Mouse (Mus musculus): ENCODE data around the gene Surf4.

Surf4 gene

DNA sequence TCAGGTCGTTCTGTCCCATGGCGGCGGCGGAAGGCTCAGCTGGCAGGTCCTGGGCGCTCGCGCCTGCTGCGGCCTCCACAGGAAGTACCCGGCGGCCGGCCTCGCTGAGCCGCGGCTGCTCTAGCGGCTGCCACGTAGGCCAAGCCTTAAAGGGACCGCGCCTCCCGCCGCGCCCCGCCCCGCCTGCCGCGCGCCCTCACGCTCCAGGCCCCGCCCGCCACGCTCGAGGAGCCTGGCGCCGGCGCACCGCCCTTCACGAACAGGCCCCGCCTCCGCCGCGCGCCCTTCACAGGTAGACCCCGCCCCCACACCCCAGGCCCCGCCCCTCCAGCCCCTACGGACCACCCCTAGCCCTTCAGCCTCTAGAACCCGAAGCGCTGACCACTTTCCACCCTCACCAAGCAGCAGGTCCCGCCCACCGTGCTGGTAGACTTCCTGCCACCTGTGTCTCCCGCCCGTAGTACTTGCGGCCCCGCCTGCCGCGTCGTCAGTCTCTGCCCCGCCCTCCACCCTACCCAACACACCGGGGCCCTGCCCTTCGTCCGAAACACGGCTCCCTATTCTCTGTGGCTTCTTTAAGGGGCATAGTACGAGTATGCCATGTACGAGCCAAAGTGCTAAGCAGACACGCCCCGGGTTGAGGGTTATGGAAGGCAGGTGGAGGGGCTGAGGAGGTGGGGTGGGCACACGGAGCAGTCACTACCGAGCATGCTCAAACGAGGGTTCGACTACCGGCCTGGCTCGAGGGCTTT is at the start of gene Surf4, which contains the start of gene Stkld1:
Surf4 (minus strand) TSS at position 625 of the 752 bp plus-strand sequence.
Stkld1 (plus strand) TSS at position 744 of the 752 bp plus-strand sequence.
- DNase-seq (ENCODE audit: low read depth in 1 of 2, low spot score in 2 of 2) = peak; percentile 71 to 83

DNA sequence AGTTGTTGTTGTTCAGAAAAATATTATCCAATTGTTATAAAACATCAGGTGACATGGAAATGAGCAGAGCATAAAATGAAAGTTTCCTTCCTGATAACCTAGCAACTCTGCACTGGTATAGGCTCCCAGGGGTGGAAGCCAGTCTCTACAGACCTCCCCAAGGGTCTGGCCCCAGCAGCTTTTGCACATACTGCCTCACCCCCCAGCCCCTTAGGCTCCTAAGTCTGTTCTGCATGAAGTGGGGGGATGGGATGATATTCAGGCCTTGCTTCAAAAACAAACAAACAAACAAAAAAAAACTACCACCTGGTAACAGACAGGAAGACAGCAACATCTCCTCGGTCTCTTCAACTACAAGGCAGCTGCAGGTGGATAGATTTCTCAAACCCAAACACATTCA is 46.6 kb upstream of the Surf4 start:
- no peak for DNase-seq (ENCODE audit: low read depth in 1 of 2, low spot score in 2 of 2)

GRCm38 (mm10) chr2:26973960-26974359 is 40.2 kb upstream of the Surf4 start:
- DNase-seq (ENCODE audit: low read depth in 1 of 2, low spot score in 2 of 2) = peak; percentile 18 to 56

DNA sequence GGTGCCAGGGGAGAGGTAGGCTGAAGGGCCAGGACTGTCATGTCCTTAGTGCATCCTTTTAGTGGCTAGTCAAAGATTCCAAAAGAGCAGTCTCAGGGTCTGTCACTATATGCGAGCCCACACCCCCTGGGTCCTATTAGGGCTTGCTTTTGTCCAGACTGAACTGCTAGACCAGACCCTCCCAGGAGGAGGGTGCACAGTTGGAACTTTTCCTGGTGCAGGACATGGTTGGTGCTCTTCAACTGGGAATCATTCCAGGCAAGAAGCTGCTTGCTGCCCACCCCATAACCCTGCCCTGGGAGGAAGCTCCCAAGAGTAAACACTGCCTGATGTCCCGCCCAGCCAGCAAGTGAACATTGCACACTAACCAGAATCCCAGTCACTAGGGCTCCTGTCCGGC is 39.4 kb upstream of the Surf4 start, which contains the start of gene Adamts13:
Adamts13 (plus strand) TSS at position 301 of the 400 bp plus-strand sequence.
- DNase-seq (ENCODE audit: low read depth in 1 of 2, low spot score in 2 of 2) = no peak

- no peak for DNase-seq (ENCODE audit: low read depth in 1 of 2, low spot score in 2 of 2)
Measured at GRCm38 (mm10) chr2:26967262-26967661, 33.5 kb upstream of the Surf4 start.

- no peak for DNase-seq (ENCODE audit: low read depth in 1 of 2, low spot score in 2 of 2)
Measured at GRCm38 (mm10) chr2:26964724-26965370, 31.1 kb upstream of the Surf4 start.

DNA sequence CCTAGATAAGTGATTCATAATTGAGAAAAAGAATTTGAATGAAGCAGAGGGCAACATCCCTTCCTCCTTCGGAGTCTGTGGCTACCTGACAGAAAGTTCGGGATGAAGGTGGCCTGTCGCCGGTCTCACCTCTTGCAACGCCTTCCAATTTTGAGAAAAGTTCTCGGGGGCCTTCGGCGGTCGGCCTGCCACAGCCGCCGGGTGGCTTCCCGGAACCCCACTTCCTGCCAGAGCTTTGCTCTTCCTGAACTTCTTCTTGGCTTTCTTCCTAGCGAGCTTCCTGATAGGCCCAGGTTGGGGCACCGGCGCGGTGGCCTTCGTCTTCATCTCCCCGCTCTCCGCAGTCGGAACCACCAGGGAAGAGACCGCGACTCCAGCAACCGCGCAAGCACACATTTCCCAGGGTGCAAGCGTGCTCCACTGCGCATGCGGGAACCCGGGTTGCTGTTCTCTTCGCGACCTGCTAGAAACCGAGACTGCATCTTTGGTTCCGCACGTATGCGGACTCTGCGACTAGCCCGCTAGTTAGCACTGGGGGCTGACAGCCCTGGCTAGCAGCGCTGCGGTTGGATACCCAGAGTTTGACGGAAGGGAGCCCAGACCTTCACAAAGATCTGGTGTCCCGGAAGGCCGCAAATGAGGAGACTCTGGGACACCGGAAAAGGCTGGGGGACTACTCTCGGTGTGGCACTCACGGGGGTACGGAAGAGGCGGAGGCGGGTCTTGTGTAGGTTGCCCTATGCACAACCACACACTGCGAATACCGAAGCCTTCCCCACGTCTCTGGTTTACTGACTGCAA is 30.4 kb upstream of the Surf4 start, which contains the start of gene Rexo4:
Rexo4 (minus strand) TSS at position 464 of the 801 bp plus-strand sequence.
- peak; percentile 80 to 90 for DNase-seq (ENCODE audit: low read depth in 1 of 2, low spot score in 2 of 2)

- DNase-seq (ENCODE audit: low read depth in 1 of 2, low spot score in 2 of 2) = no peak
Measured at GRCm38 (mm10) chr2:26960756-26961155, 27.0 kb upstream of the Surf4 start.

GRCm38 (mm10) chr2:26957488-26957859 is 23.7 kb upstream of the Surf4 start:
- DNase-seq (ENCODE audit: low read depth in 1 of 2, low spot score in 2 of 2) = no peak

- DNase-seq (ENCODE audit: low read depth in 1 of 2, low spot score in 2 of 2) = no peak
Measured at GRCm38 (mm10) chr2:26956811-26957487, 23.2 kb upstream of the Surf4 start.

DNA sequence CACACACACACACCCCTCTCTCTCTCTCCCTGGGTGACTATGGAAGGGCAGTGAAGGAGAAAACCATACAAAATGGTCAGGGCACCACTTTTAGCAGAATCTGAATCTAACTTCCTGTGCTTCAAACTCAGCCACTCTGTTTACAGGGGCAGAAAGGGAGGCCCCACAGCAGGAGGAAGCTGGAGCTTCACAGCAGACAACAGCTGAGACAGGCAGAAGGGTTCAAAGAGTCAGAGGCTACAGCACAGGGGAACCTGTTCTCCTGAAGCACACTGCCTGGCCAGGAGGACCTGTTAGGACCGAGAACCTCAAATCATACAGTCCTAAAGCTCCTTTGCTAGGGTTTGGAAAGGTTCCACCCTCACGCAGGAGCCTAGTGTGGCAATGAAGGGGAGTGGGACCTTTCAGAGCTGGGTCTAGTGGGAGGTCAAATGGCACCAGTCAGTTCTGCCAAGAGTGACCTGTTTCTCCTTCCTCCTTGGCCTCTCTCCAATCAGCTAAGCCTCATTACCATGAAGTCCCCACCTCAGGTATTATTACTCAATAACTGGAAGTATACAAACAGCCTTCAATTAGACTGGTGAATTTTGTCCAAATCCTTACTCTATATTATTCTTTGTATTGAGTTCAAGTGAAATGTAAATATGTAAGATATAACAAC is 21.1 kb upstream of the Surf4 start:
- no peak for DNase-seq (ENCODE audit: low read depth in 1 of 2, low spot score in 2 of 2)

- no peak for DNase-seq (ENCODE audit: low read depth in 1 of 2, low spot score in 2 of 2)
Measured at GRCm38 (mm10) chr2:26952866-26953265, 19.1 kb upstream of the Surf4 start.

GRCm38 (mm10) chr2:26952193-26952592 is 18.5 kb upstream of the Surf4 start:
- no peak for DNase-seq (ENCODE audit: low read depth in 1 of 2, low spot score in 2 of 2)

DNA sequence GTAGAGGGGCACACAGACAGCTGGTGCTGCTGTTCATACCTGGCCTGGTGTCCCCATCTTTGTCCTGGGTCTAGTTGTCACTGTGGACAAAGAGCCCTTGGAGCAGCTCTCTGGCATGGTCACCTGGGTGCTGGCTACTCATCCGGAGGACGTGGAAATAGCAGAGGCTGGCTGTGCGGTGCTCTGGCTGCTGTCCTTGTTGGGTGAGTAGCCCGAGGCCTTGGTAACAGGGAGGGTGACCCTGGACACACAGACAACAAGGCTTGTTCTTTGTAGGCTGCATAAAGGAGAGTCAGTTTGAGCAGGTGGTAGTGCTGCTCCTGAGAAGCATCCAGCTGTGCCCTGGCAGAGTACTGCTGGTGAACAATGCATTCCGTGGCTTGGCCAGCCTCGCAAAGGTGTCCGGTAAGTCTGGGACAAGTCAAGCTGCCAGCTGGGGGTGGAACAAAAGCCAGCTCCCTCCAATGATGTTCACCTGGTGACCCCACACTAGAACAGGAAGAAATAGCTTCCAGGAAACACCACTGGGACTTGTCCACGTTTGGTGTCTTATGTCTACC is 17.7 kb upstream of the Surf4 start:
- no peak for DNase-seq (ENCODE audit: low read depth in 1 of 2, low spot score in 2 of 2)

GRCm38 (mm10) chr2:26950411-26950810 is 16.7 kb upstream of the Surf4 start:
- no peak for DNase-seq (ENCODE audit: low read depth in 1 of 2, low spot score in 2 of 2)

DNA sequence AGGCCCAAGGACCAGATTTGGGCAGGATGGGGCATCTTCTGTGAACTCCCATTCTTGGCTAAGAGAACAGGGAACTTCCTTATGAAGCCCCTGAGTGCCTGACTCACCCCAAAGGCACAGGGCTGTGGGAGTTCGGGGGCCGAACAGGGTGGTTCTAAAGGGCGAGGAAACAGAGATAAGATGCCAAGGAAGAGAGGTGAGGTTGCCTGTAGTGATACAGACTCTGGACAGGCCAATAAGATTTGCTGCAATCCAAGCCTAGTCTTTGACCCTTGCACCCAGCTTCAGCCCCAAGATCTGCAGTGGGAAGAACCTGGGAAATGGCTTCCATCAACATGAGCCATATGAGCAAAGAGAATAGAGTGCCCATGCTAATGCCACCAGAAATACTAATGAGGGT is 9.5 kb upstream of the Surf4 start:
- no peak for DNase-seq (ENCODE audit: low read depth in 1 of 2, low spot score in 2 of 2)

- peak in 1 of 2 experiments; percentile 23 for DNase-seq (ENCODE audit: low read depth in 1 of 2, low spot score in 2 of 2)
Measured at GRCm38 (mm10) chr2:26941539-26941938, 7.8 kb upstream of the Surf4 start.

GRCm38 (mm10) chr2:26936425-26936824 is 2.7 kb upstream of the Surf4 start:
- no peak for DNase-seq (ENCODE audit: low read depth in 1 of 2, low spot score in 2 of 2)

- no peak for DNase-seq (ENCODE audit: low read depth in 1 of 2, low spot score in 2 of 2)
Measured at GRCm38 (mm10) chr2:26935286-26935685, 1.6 kb upstream of the Surf4 start.
